Mouse (Mus musculus) myocyte (in vitro differentiated cells): ENCODE results near the gene Mpzl1. TPM values are rescaled to one million over a fixed set of nuclear protein-coding genes. Genes with fewer than 3 reads are reported as not detected.

Experiments used
- H3K27me3 ChIP-seq: one replicate; pipeline ENCODE4 v1.6.1; 2011; ENCODE audit not compliant: control insufficient read depth, insufficient read depth, insufficient read length
- H3K36me3 ChIP-seq: one replicate; pipeline ENCODE4 v1.6.1; 2011; ENCODE audit not compliant: control insufficient read depth, insufficient read depth
- H3K4me2 ChIP-seq: one replicate; pipeline ENCODE4 v1.6.1; 2011; ENCODE audit warnings: low read depth, control low read depth
- H3K4me3 ChIP-seq: one replicate; pipeline ENCODE4 v1.5.1; 2011; ENCODE audit warnings: mild to moderate bottlenecking, control low read depth, moderate library complexity
- H3K79me2 ChIP-seq: one replicate; pipeline ENCODE4 v1.6.1; 2011; ENCODE audit not compliant: control insufficient read depth, insufficient read depth
- H3ac ChIP-seq: one replicate; pipeline ENCODE4 v1.6.1; 2011; ENCODE audit not compliant: control insufficient read depth, insufficient read length
- CEBPB ChIP-seq: IDR thresholded peaks from 2 replicates; pipeline ENCODE4 v1.6.1; 2011; ENCODE audit warnings: mild to moderate bottlenecking, moderate library complexity; ENCODE audit not compliant: poor library complexity, insufficient read depth, severe bottlenecking
- E2F4 ChIP-seq: IDR thresholded peaks from one replicate; pipeline ENCODE4 v1.6.1; 2011; ENCODE audit warnings: mild to moderate bottlenecking, control low read depth, moderate library complexity; ENCODE audit not compliant: insufficient read depth
- MAX ChIP-seq: IDR thresholded peaks from one replicate; pipeline ENCODE4 v1.6.1; 2011; ENCODE audit warnings: low read depth, mild to moderate bottlenecking, control low read depth
- MYOD1 ChIP-seq, 3 experiments: IDR thresholded peaks; one replicate each; pipeline ENCODE4 v1.6.1; 2011; ENCODE audit warnings: control low read depth in 2 of 3, low read depth in 2 of 3, mild to moderate bottlenecking in 2 of 3, moderate library complexity in 1 of 3; ENCODE audit not compliant: insufficient read length in 2 of 3, control insufficient read depth in 1 of 3
- MYOG ChIP-seq, 3 experiments: IDR thresholded peaks; one replicate each; pipeline ENCODE4 v1.6.1; 2011; ENCODE audit warnings: control low read depth in 2 of 3, low read depth in 2 of 3, mild to moderate bottlenecking in 2 of 3; ENCODE audit not compliant: insufficient read length in 2 of 3, control insufficient read depth in 1 of 3, insufficient read depth in 1 of 3
- POLR2A ChIP-seq: IDR thresholded peaks from one replicate; pipeline ENCODE4 v1.6.1; 2011; ENCODE audit warnings: low read depth, mild to moderate bottlenecking, control low read depth, moderate library complexity; ENCODE audit not compliant: insufficient read length
- POLR2AphosphoS2 ChIP-seq: IDR thresholded peaks from one replicate; pipeline ENCODE4 v1.6.1; 2011; ENCODE audit warnings: low read depth, control low read depth; ENCODE audit not compliant: insufficient read length
- REST ChIP-seq: IDR thresholded peaks from one replicate; pipeline ENCODE4 v1.6.1; 2011; ENCODE audit warnings: mild to moderate bottlenecking, control low read depth, moderate library complexity; ENCODE audit not compliant: insufficient read depth, insufficient read length
- SRF ChIP-seq: IDR thresholded peaks from one replicate; pipeline ENCODE4 v1.6.1; 2011; ENCODE audit warnings: low read depth; ENCODE audit not compliant: control insufficient read depth, insufficient read length
- TCF12 ChIP-seq: IDR thresholded peaks from one replicate; pipeline ENCODE4 v1.6.1; 2011; ENCODE audit warnings: mild to moderate bottlenecking, control low read depth; ENCODE audit not compliant: poor library complexity, insufficient read depth, severe bottlenecking
- TCF3 ChIP-seq: IDR thresholded peaks from one replicate; pipeline ENCODE4 v1.6.1; 2011; ENCODE audit warnings: low read depth, control low read depth; ENCODE audit not compliant: insufficient read length
- USF1 ChIP-seq: IDR thresholded peaks from one replicate; pipeline ENCODE4 v1.6.1; 2011; ENCODE audit warnings: low read depth, mild to moderate bottlenecking, control low read depth, moderate library complexity
- polyA plus RNA-seq: library from polyadenylated mRNA; unstranded; fragments of >200 nt; fragmentation: generic; extraction: Trizol; gene quantifications from one replicate; pipeline ENCODE4 v1.2.1, GENCODE M21; 2012; ENCODE audit warnings: missing spikeins

Gene Mpzl1
- polyA plus RNA-seq, 1 experiment = 11.8 TPM

GRCm38 (mm10) chr1:165651158-165651557 lies 16.8 kb upstream of the Mpzl1 start:
- Histone ChIP-seq H3K4me3 (no peak overlapping the region), H3K27me3 (peaks cover 5% of the 10 kb centered on the region), H3K79me2 (no peaks in the 10 kb centered on the region), H3ac (no peak overlapping the region), H3K36me3 (no peaks in the 10 kb centered on the region), H3K4me2 (no peak overlapping the region)
- TF ChIP-seq SRF (no peak), POLR2A (no peak), CEBPB (no peak), REST (no peak), POLR2AphosphoS2 (no peak), TCF12 (no peak), E2F4 (no peak), TCF3 (no peak), MYOG (IDR thresholded peaks at IDR 0.05; ENCODE audit: control insufficient read depth in 1 of 3, insufficient read depth in 1 of 3, insufficient read length in 2 of 3, low read depth in 2 of 3) (no peak), MYOD1 (IDR thresholded peaks at IDR 0.05; ENCODE audit: control insufficient read depth in 1 of 3, insufficient read length in 2 of 3, low read depth in 2 of 3) (no peak), USF1 (no peak)

- Histone ChIP-seq H3K79me2 (no peaks in the 10 kb centered on the region), H3K27me3 (peaks cover 5% of the 10 kb centered on the region), H3K4me2 (no peak overlapping the region), H3K4me3 (no peak overlapping the region), H3K36me3 (no peaks in the 10 kb centered on the region), H3ac (no peak overlapping the region)
- no peak for TF ChIP-seq SRF
- no peak for TF ChIP-seq USF1
- TF ChIP-seq CEBPB = no peak
- TF ChIP-seq TCF12 = no peak
- no peak for TF ChIP-seq MYOD1 (IDR thresholded peaks at IDR 0.05; ENCODE audit: control insufficient read depth in 1 of 3, insufficient read length in 2 of 3, low read depth in 2 of 3)
- no peak for TF ChIP-seq E2F4
- TF ChIP-seq POLR2A = no peak
- no peak for TF ChIP-seq REST
- no peak for TF ChIP-seq MAX
- no peak for TF ChIP-seq MYOG (IDR thresholded peaks at IDR 0.05; ENCODE audit: control insufficient read depth in 1 of 3, insufficient read depth in 1 of 3, insufficient read length in 2 of 3, low read depth in 2 of 3)
- no peak for TF ChIP-seq TCF3
- TF ChIP-seq POLR2AphosphoS2 = no peak
Measured at GRCm38 (mm10) chr1:165645102-165645501, 10.8 kb upstream of the Mpzl1 start.

GRCm38 (mm10) chr1:165643735-165644134 lies 9.4 kb upstream of the Mpzl1 start:
- TF ChIP-seq TCF12 (no peak), MAX (no peak), CEBPB (0 out of 2 replicates have a peak, but pooled peaks have one; percentile 23), TCF3 (no peak)
- Histone ChIP-seq H3K4me3 (no peak overlapping the region), H3K27me3 (no peaks in the 10 kb centered on the region), H3K4me2 (no peak overlapping the region), H3ac (no peak overlapping the region), H3K79me2 (no peaks in the 10 kb centered on the region), H3K36me3 (no peaks in the 10 kb centered on the region)

GRCm38 (mm10) chr1:165642780-165643311 lies 8.5 kb upstream of the Mpzl1 start:
- H3K27me3 ChIP-seq = no peaks in the 10 kb centered on the region
- peak; percentile 58 for TF ChIP-seq POLR2A
- no peak for TF ChIP-seq SRF
- no peak for TF ChIP-seq MYOG (IDR thresholded peaks at IDR 0.05; ENCODE audit: control insufficient read depth in 1 of 3, insufficient read depth in 1 of 3, insufficient read length in 2 of 3, low read depth in 2 of 3)
- peak; percentile 51 for TF ChIP-seq POLR2AphosphoS2
- H3K4me2 ChIP-seq = peak overlapping the region; percentile 55
- no peaks in the 10 kb centered on the region for H3K36me3 ChIP-seq
- H3K79me2 ChIP-seq = no peaks in the 10 kb centered on the region
- H3K4me3 ChIP-seq = peak overlapping the region; percentile 80
- peak overlapping the region; percentile 59 for H3ac ChIP-seq

GRCm38 (mm10) chr1:165641786-165642771 lies 7.7 kb upstream of the Mpzl1 start:
- H3K79me2 ChIP-seq = no peaks in the 10 kb centered on the region
- H3K4me2 ChIP-seq = peak overlapping the region; percentile 63
- H3K4me3 ChIP-seq = peak overlapping the region; percentile 80
- TF ChIP-seq REST = no peak
- peak; percentile 19; the same call in 1 of the 2 replicates for TF ChIP-seq CEBPB
- TF ChIP-seq POLR2AphosphoS2 = peak; percentile 32
- peak overlapping the region; percentile 59 for H3ac ChIP-seq
- no peaks in the 10 kb centered on the region for H3K27me3 ChIP-seq
- H3K36me3 ChIP-seq = no peaks in the 10 kb centered on the region
